Mouse (Mus musculus): ENCODE results near the gene Slc27a1.
A peak's percentile ranks its signal among the peaks of the same experiment; 100 is the strongest.
"Not testable (repeated sequence)": the region's sequence is repeated elsewhere in the genome, so short reads cannot be mapped to it uniquely, and the experiment has no call there.

Gene Slc27a1

GRCm38 (mm10) chr8:71568387-71568937 lies at the start of gene Slc27a1:
Slc27a1 (plus strand) TSS chr8:71568882.
- peak; percentile 64 for DNase-seq

- not testable (repeated sequence) for DNase-seq
Observed at GRCm38 (mm10) chr8:71519037-71519825, 49.5 kb upstream of the Slc27a1 start.

GRCm38 (mm10) chr8:71521634-71522033 lies 47.0 kb upstream of the Slc27a1 start:
- DNase-seq = peak; percentile 93

- DNase-seq = no peak
Observed at GRCm38 (mm10) chr8:71525226-71526050, 43.2 kb upstream of the Slc27a1 start, which contains the start of gene Ccdc194. Ccdc194 (minus strand) TSS chr8:71525711.

GRCm38 (mm10) chr8:71526272-71526671 lies 42.4 kb upstream of the Slc27a1 start:
- no peak for DNase-seq

GRCm38 (mm10) chr8:71527162-71527870 lies 41.4 kb upstream of the Slc27a1 start:
- DNase-seq = no peak

GRCm38 (mm10) chr8:71528362-71529073 lies 40.2 kb upstream of the Slc27a1 start:
- no peak for DNase-seq

- DNase-seq = peak; percentile 47
Observed at GRCm38 (mm10) chr8:71530735-71531467, 37.8 kb upstream of the Slc27a1 start.

- no peak for DNase-seq
Observed at GRCm38 (mm10) chr8:71534263-71534810, 34.3 kb upstream of the Slc27a1 start.

- DNase-seq = no peak
Observed at GRCm38 (mm10) chr8:71535663-71536062, 33.0 kb upstream of the Slc27a1 start.

- no peak for DNase-seq
Observed at GRCm38 (mm10) chr8:71537028-71537867, 31.4 kb upstream of the Slc27a1 start, which contains the start of gene Bst2. Bst2 (minus strand) TSS chr8:71537456.

GRCm38 (mm10) chr8:71542632-71543343 lies 25.9 kb upstream of the Slc27a1 start, which contains the start of gene Mvb12a:
Mvb12a (plus strand) TSS chr8:71542922.
- peak; percentile 95 for DNase-seq

GRCm38 (mm10) chr8:71543755-71544154 lies 24.9 kb upstream of the Slc27a1 start:
- no peak for DNase-seq

GRCm38 (mm10) chr8:71545053-71545452 lies 23.6 kb upstream of the Slc27a1 start:
- DNase-seq = no peak

GRCm38 (mm10) chr8:71547590-71547989 lies 21.1 kb upstream of the Slc27a1 start:
- DNase-seq = no peak

GRCm38 (mm10) chr8:71550754-71551153 lies 17.9 kb upstream of the Slc27a1 start:
- DNase-seq = no peak

GRCm38 (mm10) chr8:71552770-71553169 lies 15.9 kb upstream of the Slc27a1 start:
- no peak for DNase-seq

GRCm38 (mm10) chr8:71554001-71554400 lies 14.7 kb upstream of the Slc27a1 start:
- no peak for DNase-seq

GRCm38 (mm10) chr8:71554644-71555043 lies 14.0 kb upstream of the Slc27a1 start:
- no peak for DNase-seq
